In the genomic region with DNA sequence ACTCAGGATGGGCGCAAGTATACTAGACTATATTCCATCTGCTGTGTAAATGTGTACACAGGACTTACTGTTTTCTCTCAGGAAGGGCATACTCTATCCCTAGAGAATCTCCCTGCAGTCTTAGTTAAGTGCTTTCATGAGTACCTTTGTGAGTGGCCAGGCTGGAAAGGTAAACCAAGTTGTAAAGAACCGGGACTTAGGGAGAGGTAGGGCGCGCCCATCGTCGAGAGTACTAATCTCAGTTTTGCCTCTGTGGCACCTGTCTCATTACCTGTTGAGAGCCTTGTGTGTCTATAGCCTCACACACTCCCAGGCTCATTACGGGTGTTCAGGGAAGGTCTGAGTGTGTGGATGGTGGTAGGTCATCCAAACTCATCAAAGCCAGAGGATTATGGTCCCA, we compare ENCODE assay signal across 18 mouse cellular contexts. TPM values are rescaled to one million over a fixed set of nuclear protein-coding genes. Genes with fewer than 3 reads are reported as not detected.
"Had no signal": no experiment of that assay in that cellular context is flagged by ENCODE, and none has a peak within 500 bp of the region (broad histone marks: within the 10 kb centered on the region; RNA-seq: fewer than 3 reads in every experiment).

No protein-coding gene starts in this region.

- H3K36me3 ChIP-seq: liver, embryonic 13.5 days; liver, embryonic 15.5 days; midbrain, embryonic 13.5 days; midbrain, embryonic 15.5 days; neural tube, embryonic 12.5 days; stomach, embryonic 15.5 days had no signal

- H3K4me3 ChIP-seq: liver, embryonic 13.5 days; liver, embryonic 15.5 days; megakaryocyte, embryonic 14.5 days; midbrain, embryonic 13.5 days; midbrain, embryonic 15.5 days; neural tube, embryonic 12.5 days; stomach, embryonic 15.5 days had no signal

- H3K9ac ChIP-seq: liver, embryonic 13.5 days; liver, embryonic 15.5 days; liver, postnatal 0 days; lung, embryonic 14.5 days; midbrain, embryonic 13.5 days; midbrain, embryonic 15.5 days; neural tube, embryonic 12.5 days; stomach, embryonic 15.5 days had no signal

- DNase-seq: liver, embryonic 13.5 days; liver, postnatal 0 days; lung, embryonic 14.5 days; lung, postnatal 14 days; right cerebral cortex, postnatal 14 days; thymus, adult 2 months; thymus, postnatal 25 days; thymus, postnatal 4 days had no signal

- ATAC-seq: liver, postnatal 0 days; midbrain, embryonic 13.5 days; midbrain, embryonic 15.5 days had no signal

- H3K4me1 ChIP-seq: liver, embryonic 13.5 days; liver, embryonic 15.5 days; megakaryocyte, embryonic 14.5 days; stomach, embryonic 15.5 days had no signal

- H3K27ac ChIP-seq: liver, embryonic 13.5 days; liver, embryonic 15.5 days; macrophage; midbrain, embryonic 13.5 days; midbrain, embryonic 15.5 days; neural tube, embryonic 12.5 days; stomach, embryonic 15.5 days; stomach, postnatal 0 days had no signal

- H3K27me3 ChIP-seq: liver, embryonic 13.5 days; liver, embryonic 15.5 days; megakaryocyte, embryonic 14.5 days; stomach, embryonic 15.5 days had no signal

- H3K4me2 ChIP-seq: liver, embryonic 13.5 days; liver, embryonic 15.5 days; lung, embryonic 14.5 days; midbrain, embryonic 11.5 days; midbrain, embryonic 13.5 days; midbrain, embryonic 15.5 days; neural tube, embryonic 12.5 days; stomach, embryonic 15.5 days had no signal

- H3K9me3 ChIP-seq: liver, embryonic 13.5 days; liver, embryonic 15.5 days; midbrain, embryonic 13.5 days; midbrain, embryonic 15.5 days; neural tube, embryonic 12.5 days; stomach, embryonic 15.5 days had no signal

RNA-seq across cellular contexts. Expression of a gene that starts 52.1 kb away (rescaled TPM):
- polyA plus RNA-seq: macrophage; midbrain, embryonic 15.5 days; midbrain, postnatal 0 days had no signal
